ENCODE assay signal across 17 mouse cellular contexts in genomic region chr16:17647566-17648340, GRCm38 (mm10). TPM values are rescaled to one million over a fixed set of nuclear protein-coding genes. Genes with fewer than 3 reads are reported as not detected.
DNase-seq lines count a peak whose midpoint lies in the region; ATAC-seq and TF ChIP-seq lines count a peak whose summit lies in the region.
"Had no signal": no experiment of that assay in that cellular context is flagged by ENCODE, and none has a peak within 500 bp of the region (broad histone marks: within the 10 kb centered on the region; RNA-seq: fewer than 3 reads in every experiment).

No protein-coding gene starts in this region.

- intact Hi-C loops in gastrocnemius, adult 2 months (cut with DNase I): loop anchor here (5.0 kb wide), 1 partner anchor 75 kb away; no protein-coding TSS in a partner anchor

- no peak overlapping the region for H3K27ac ChIP-seq in intestine, embryonic 15.5 days
- no peak overlapping the region for H3K27ac ChIP-seq in intestine, embryonic 16.5 days (ENCODE audit: low read length)
- H3K27ac ChIP-seq in neural tube, embryonic 15.5 days (replicated peaks): no peak overlapping the region
- H3K27ac ChIP-seq in gastrocnemius, adult 2 months: no peak overlapping the region
- H3K27ac ChIP-seq: forebrain, embryonic 12.5 days; limb, embryonic 13.5 days had no signal

- peaks cover 11% of the 10 kb centered on the region for H3K4me1 ChIP-seq in intestine, embryonic 15.5 days (replicated peaks)
- peaks cover 7% of the 10 kb centered on the region; the same call in 1 of the 2 replicates for H3K4me1 ChIP-seq in intestine, embryonic 16.5 days (ENCODE audit: control insufficient read depth, insufficient read depth, low read length)
- peaks cover 17% of the 10 kb centered on the region for H3K4me1 ChIP-seq in neural tube, embryonic 15.5 days

- peaks cover 22% of the 10 kb centered on the region for H3K36me3 ChIP-seq in intestine, embryonic 15.5 days
- peaks cover 10% of the 10 kb centered on the region; the same call in 1 of the 2 replicates for H3K36me3 ChIP-seq in intestine, embryonic 16.5 days (ENCODE audit: control insufficient read depth, insufficient read depth, low read length)
- peaks cover 44% of the 10 kb centered on the region for H3K36me3 ChIP-seq in neural tube, embryonic 15.5 days

- H3K27me3 ChIP-seq in intestine, embryonic 15.5 days (replicated peaks): no peaks in the 10 kb centered on the region
- H3K27me3 ChIP-seq in intestine, embryonic 16.5 days (replicated peaks; ENCODE audit: control insufficient read depth, insufficient read depth, low read length): no peaks in the 10 kb centered on the region
- H3K27me3 ChIP-seq in neural tube, embryonic 15.5 days (replicated peaks): no peaks in the 10 kb centered on the region
- H3K27me3 ChIP-seq: forebrain, embryonic 12.5 days; limb, embryonic 13.5 days had no signal

- H3K9ac ChIP-seq in intestine, embryonic 15.5 days: peak overlapping the region; percentile 11; the same call in 1 of the 2 replicates
- H3K9ac ChIP-seq in intestine, embryonic 16.5 days (ENCODE audit: low read depth, low read length): no peak overlapping the region
- peak overlapping the region; percentile 70; the same call in 1 of the 2 replicates for H3K9ac ChIP-seq in neural tube, embryonic 15.5 days (replicated peaks)

- no peak for ATAC-seq in intestine, embryonic 15.5 days
- no peak for ATAC-seq in intestine, embryonic 16.5 days
- ATAC-seq in neural tube, embryonic 15.5 days (ENCODE audit: low FRiP score): no peak
- ATAC-seq in megakaryocyte progenitor cell, adult 5-6 weeks (replicated peaks; ENCODE audit: poor library complexity): no peak

- DNase-seq in cerebellum, adult 18-20 months: peak; percentile 57 to 58
- DNase-seq in cerebellum, postnatal 4 days (ENCODE audit: low spot score in 2 of 2): no peak
- DNase-seq in neural tube, embryonic 10.5 days (ENCODE audit: extremely low spot score, low spot score): no peak
- no peak for DNase-seq in gastrocnemius, adult 2 months
- DNase-seq: embryo, embryonic 11 days; gastrocnemius, postnatal 14 days; heart, postnatal 4 days; kidney, adult 9 months; retina, postnatal 1 day; spleen, adult 18-20 months; thymus, postnatal 4 days had no signal

- 81% methylated on average over 10 of the region's 10 CpGs for WGBS in intestine, embryonic 15.5 days
- WGBS in intestine, embryonic 16.5 days: 79% methylated on average over 10 of the region's 10 CpGs
- 87% methylated on average over 10 of the region's 10 CpGs for WGBS in neural tube, embryonic 15.5 days

- H3K4me2 ChIP-seq in intestine, embryonic 15.5 days (replicated peaks): no peak overlapping the region
- H3K4me2 ChIP-seq in intestine, embryonic 16.5 days (ENCODE audit: low read depth, low read length): no peak overlapping the region
- peak overlapping the region; percentile 87 for H3K4me2 ChIP-seq in neural tube, embryonic 15.5 days

- no peak for TF ChIP-seq CTCF in gastrocnemius, adult 2 months (IDR thresholded peaks at IDR 0.05)

- H3K9me3 ChIP-seq in intestine, embryonic 15.5 days: no peaks in the 10 kb centered on the region
- no peaks in the 10 kb centered on the region for H3K9me3 ChIP-seq in intestine, embryonic 16.5 days (ENCODE audit: control insufficient read depth, low read length)
- H3K9me3 ChIP-seq in neural tube, embryonic 15.5 days (replicated peaks): no peaks in the 10 kb centered on the region
- H3K9me3 ChIP-seq: forebrain, embryonic 12.5 days; limb, embryonic 13.5 days had no signal

- no peak overlapping the region for H3K4me3 ChIP-seq in intestine, embryonic 15.5 days (replicated peaks)
- H3K4me3 ChIP-seq in intestine, embryonic 16.5 days (ENCODE audit: low read length): no peak overlapping the region
- no peak overlapping the region for H3K4me3 ChIP-seq in neural tube, embryonic 15.5 days (replicated peaks)
- H3K4me3 ChIP-seq in gastrocnemius, adult 2 months: no peak overlapping the region

RNA-seq across cellular contexts. Expression of gene Ccdc74a, which starts 1.5 kb away (rescaled TPM):
- polyA plus RNA-seq in intestine, embryonic 15.5 days (2015; fragmentation: Nextera tagmentation; extraction: Ambion mirVana): 4.0 and 6.7 TPM in 2 replicates
- 5.0 and 5.3 TPM in 2 replicates for polyA plus RNA-seq in intestine, embryonic 16.5 days (2015; fragmentation: Nextera tagmentation; extraction: Ambion mirVana)
- 13.7 and 14.0 TPM in 2 replicates for polyA plus RNA-seq in neural tube, embryonic 15.5 days (2015; fragmentation: Nextera tagmentation; extraction: Ambion mirVana)
- total RNA-seq in gastrocnemius, adult 2 months (2021): under 1 TPM; 0.61 to 0.78 TPM
- total RNA-seq in megakaryocyte progenitor cell, adult 5-6 weeks (2015): 1.0 and 1.5 TPM in 2 replicates
- total RNA-seq in megakaryocyte progenitor cell, adult 5-6 weeks (2017): 0.51 TPM in 1 of 2 replicates, not detected in the other

RNA-seq across cellular contexts. Expression of gene Smpd4, which starts 28.6 kb away (rescaled TPM):
- 26.8 and 27.5 TPM in 2 replicates for polyA plus RNA-seq in intestine, embryonic 15.5 days (2015; fragmentation: Nextera tagmentation; extraction: Ambion mirVana)
- 24.5 and 24.9 TPM in 2 replicates for polyA plus RNA-seq in intestine, embryonic 16.5 days (2015; fragmentation: Nextera tagmentation; extraction: Ambion mirVana)
- 25.8 and 28.8 TPM in 2 replicates for polyA plus RNA-seq in neural tube, embryonic 15.5 days (2015; fragmentation: Nextera tagmentation; extraction: Ambion mirVana)
- 10 to 100 TPM; 10.8 to 11.2 TPM for total RNA-seq in gastrocnemius, adult 2 months (2021)
- 59.3 and 76.5 TPM in 2 replicates for total RNA-seq in megakaryocyte progenitor cell, adult 5-6 weeks (2015)
- 49.1 and 49.3 TPM in 2 replicates for total RNA-seq in megakaryocyte progenitor cell, adult 5-6 weeks (2017)

Comparison
In these comparisons a context has a peak if more than half of its experiments do, and no peak if none do; other contexts are left out.
1. DNase-seq: peak in cerebellum, adult 18-20 months (2 of 2); none in cerebellum, postnatal 4 days (0 of 2), neural tube, embryonic 10.5 days (single experiment) and gastrocnemius, adult 2 months (single experiment).